8 mouse cellular contexts compared by ENCODE assay signal in the genomic region with DNA sequence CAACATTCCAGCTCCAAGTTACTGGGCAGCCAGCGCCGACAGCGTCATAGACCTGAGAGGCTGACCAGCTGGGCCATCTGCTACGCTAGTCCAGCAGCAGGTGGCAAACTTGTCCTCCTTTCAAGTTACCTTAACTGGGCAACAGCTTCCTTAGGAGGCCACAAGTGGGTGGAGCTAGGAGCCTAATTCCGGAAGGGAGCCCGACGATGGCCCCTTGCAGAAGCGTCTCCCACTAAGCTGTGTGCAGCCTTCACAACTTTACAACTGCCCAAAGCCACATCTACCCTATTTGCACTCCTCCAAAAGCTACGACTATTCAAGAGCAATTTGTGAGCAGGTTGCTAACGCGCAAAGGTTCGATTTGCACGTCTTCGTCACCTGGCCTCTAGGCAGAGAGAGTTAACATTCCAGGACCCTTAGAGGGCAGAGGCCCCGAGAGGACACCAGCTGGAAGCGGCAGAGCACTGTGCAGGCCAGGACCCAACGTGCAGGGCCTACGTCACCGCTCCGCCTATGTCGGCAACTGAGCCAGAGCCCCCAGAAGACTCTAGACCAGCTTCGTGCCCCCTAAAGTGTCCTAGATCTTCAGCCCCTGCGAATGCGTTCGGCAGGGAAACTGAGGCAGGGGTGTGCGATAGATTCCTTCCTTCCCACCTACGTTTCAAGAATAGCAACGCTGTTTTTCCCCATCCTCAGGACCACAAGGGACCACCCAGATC. TPM values are rescaled to one million over a fixed set of nuclear protein-coding genes. Genes with fewer than 3 reads are reported as not detected.
DNase-seq lines count a peak whose midpoint lies in the region; ATAC-seq and TF ChIP-seq lines count a peak whose summit lies in the region.

No protein-coding gene starts in this region.

- H3K9me3 ChIP-seq in lung, postnatal 0 days (ENCODE audit: low read length), result no peaks in the 10 kb centered on the region

- peak; percentile 48 for TF ChIP-seq EP300 in heart, adult 2 months (IDR thresholded peaks at IDR 0.05; ENCODE audit: insufficient read depth, low read depth, low read length)
- TF ChIP-seq EP300 in lung, postnatal 0 days (IDR thresholded peaks at IDR 0.05), result no peak

- H3K4me2 ChIP-seq in lung, postnatal 0 days (replicated peaks; ENCODE audit: low read depth, low read length), result peak overlapping the region; percentile 69

- intact Hi-C loops in heart, adult 2 months (cut with DNase I), result loop anchor here (1.0 to 2.0 kb wide), 2 partner anchors 22 to 33 kb away; a partner anchor contains a TSS

- peak; percentile 25 for ATAC-seq in lung, postnatal 0 days
- no peak for ATAC-seq in inflammation-experienced regulatory T-cells, adult 6 months

- peak overlapping the region; percentile 71 for H3K9ac ChIP-seq in heart, adult 2 months (ENCODE audit: low read depth, low read length)
- H3K9ac ChIP-seq in lung, postnatal 0 days (replicated peaks; ENCODE audit: low read depth), result peak overlapping the region; percentile 100

- H3K36me3 ChIP-seq in heart, adult 2 months (ENCODE audit: control insufficient read depth, insufficient read depth, low read length), result peaks cover 6% of the 10 kb centered on the region; the same call in 1 of the 2 replicates
- H3K36me3 ChIP-seq in lung, postnatal 0 days (ENCODE audit: insufficient read depth, low read length), result peaks cover 7% of the 10 kb centered on the region; the same call in 1 of the 2 replicates

- peaks cover 18% of the 10 kb centered on the region for H3K4me1 ChIP-seq in heart, adult 2 months (ENCODE audit: control insufficient read depth, insufficient read depth, low read length)
- 0 out of 2 replicates have a peak, but pooled peaks cover 8% of the 10 kb centered on the region for H3K4me1 ChIP-seq in lung, postnatal 0 days (ENCODE audit: insufficient read depth, low read depth, low read length)

- H3K27ac ChIP-seq in heart, adult 2 months, result peak overlapping the region; percentile 100
- peak overlapping the region; percentile 100 for H3K27ac ChIP-seq in lung, postnatal 0 days (ENCODE audit: low read length)

- no peaks in the 10 kb centered on the region for H3K27me3 ChIP-seq in heart, adult 2 months (ENCODE audit: control insufficient read depth, insufficient read depth, low read length)
- no peaks in the 10 kb centered on the region for H3K27me3 ChIP-seq in lung, postnatal 0 days (replicated peaks; ENCODE audit: insufficient read depth, low read length)

- H3K79me2 ChIP-seq in heart, adult 2 months (replicated peaks; ENCODE audit: control insufficient read depth, insufficient read depth, low read length), result peaks cover 2% of the 10 kb centered on the region

- peak; percentile 29 to 36 for DNase-seq in CD8-positive naive resting alpha-beta T cell, adult 2 months (ENCODE audit: low read depth in 2 of 2, low spot score in 2 of 2)
- DNase-seq in ZHBTc4 (ENCODE audit: low read depth, low spot score), result peak; percentile 75
- DNase-seq in embryo, embryonic 10.5 days (ENCODE audit: low spot score), result peak; percentile 72
- peak; percentile 69 to 76 for DNase-seq in heart, adult 2 months
- DNase-seq in kidney, adult 8-10 months, result peak; percentile 86 to 89
- DNase-seq in lung, postnatal 0 days (ENCODE audit: low spot score), result peak; percentile 91
- DNase-seq in ovary, postnatal 14 days (ENCODE audit: low spot score), result peak; percentile 53

- TF ChIP-seq POLR2A in heart, adult 2 months (IDR thresholded peaks at IDR 0.05; ENCODE audit: insufficient read depth, low read depth, low read length), result peak; percentile 69

- peak overlapping the region; percentile 100 for H3K4me3 ChIP-seq in heart, adult 2 months
- peak overlapping the region; percentile 100 for H3K4me3 ChIP-seq in lung, postnatal 0 days (ENCODE audit: low read depth, low read length)

- TF ChIP-seq CTCF in heart, adult 2 months (IDR thresholded peaks at IDR 0.05), result peak; percentile 52
- peak; percentile 53 for TF ChIP-seq CTCF in lung, postnatal 0 days (IDR thresholded peaks at IDR 0.05)

- WGBS in heart, adult 2 months, result 2% methylated on average over 28 of the region's 28 CpGs
- under 1% methylated on average over 28 of the region's 28 CpGs for WGBS in lung, postnatal 0 days

RNA-seq across cellular contexts. Expression of a gene that starts 0.4 kb away (rescaled TPM):
- total RNA-seq in heart, adult 2 months (2021), result 10 to 100 TPM; 25.7 to 31.8 TPM
- 18.4 and 20.8 TPM in 2 replicates for polyA plus RNA-seq in heart, adult 2 months (2012; rRNA removed)
- polyA plus RNA-seq in lung, postnatal 0 days (2015; fragmentation: Nextera tagmentation; extraction: Ambion mirVana), result 60.9 and 71.3 TPM in 2 replicates
- 100 to 1,000 TPM; 110 to 126 (median 112) TPM for polyA plus RNA-seq in inflammation-experienced regulatory T-cells, adult 6 months (2017; shearing (Covaris generic))

RNA-seq across cellular contexts. Expression of a gene that starts 21.2 kb away (rescaled TPM):
- 10 to 100 TPM; 33.8 to 36.1 TPM for total RNA-seq in heart, adult 2 months (2021)
- polyA plus RNA-seq in heart, adult 2 months (2012; rRNA removed), result 57.4 and 71.2 TPM in 2 replicates
- polyA plus RNA-seq in lung, postnatal 0 days (2015; fragmentation: Nextera tagmentation; extraction: Ambion mirVana), result 286 and 314 TPM in 2 replicates
- polyA plus RNA-seq in inflammation-experienced regulatory T-cells, adult 6 months (2017; shearing (Covaris generic)), result 1 to 10 TPM in 2 of 3 experiments, under 1 TPM in 1; 0.50 to 3.0 (median 1.3) TPM

RNA-seq across cellular contexts. Expression of a gene that starts 32.9 kb away (rescaled TPM):
- 1 to 10 TPM; 8.0 to 8.2 TPM for total RNA-seq in heart, adult 2 months (2021)
- polyA plus RNA-seq in heart, adult 2 months (2012; rRNA removed), result 14.0 and 14.3 TPM in 2 replicates
- 5.0 and 5.2 TPM in 2 replicates for polyA plus RNA-seq in lung, postnatal 0 days (2015; fragmentation: Nextera tagmentation; extraction: Ambion mirVana)
- 1 to 10 TPM; 6.2 to 7.4 (median 6.8) TPM for polyA plus RNA-seq in inflammation-experienced regulatory T-cells, adult 6 months (2017; shearing (Covaris generic))

RNA-seq across cellular contexts. Expression of a gene that starts 45.4 kb away (rescaled TPM):
- total RNA-seq in heart, adult 2 months (2021), result 10 to 100 TPM; 47.2 to 49.2 TPM
- polyA plus RNA-seq in heart, adult 2 months (2012; rRNA removed), result 54.2 and 54.8 TPM in 2 replicates
- polyA plus RNA-seq in lung, postnatal 0 days (2015; fragmentation: Nextera tagmentation; extraction: Ambion mirVana), result 5.4 and 6.5 TPM in 2 replicates
- 1 to 10 TPM; 1.0 to 2.7 (median 1.1) TPM for polyA plus RNA-seq in inflammation-experienced regulatory T-cells, adult 6 months (2017; shearing (Covaris generic))

RNA-seq across cellular contexts. Expression of a gene that starts 46.0 kb away (rescaled TPM):
- total RNA-seq in heart, adult 2 months (2021), result 10 to 100 TPM; 94.3 to 99.8 TPM
- 200 and 232 TPM in 2 replicates for polyA plus RNA-seq in heart, adult 2 months (2012; rRNA removed)
- polyA plus RNA-seq in lung, postnatal 0 days (2015; fragmentation: Nextera tagmentation; extraction: Ambion mirVana), result 146 and 147 TPM in 2 replicates
- 100 to 1,000 TPM; 206 to 247 (median 207) TPM for polyA plus RNA-seq in inflammation-experienced regulatory T-cells, adult 6 months (2017; shearing (Covaris generic))

Comparison
In these comparisons a context has a peak if more than half of its experiments do, and no peak if none do; other contexts are left out.
1. DNase-seq: peak in every context shown above with its lines; median percentile 91 in lung, postnatal 0 days; 88 in kidney, adult 8-10 months; 75 in ZHBTc4; 72 in heart, adult 2 months; 72 in embryo, embryonic 10.5 days; 53 in ovary, postnatal 14 days; 32 in CD8-positive naive resting alpha-beta T cell, adult 2 months.
2. RNA of a gene that starts 21.2 kb away (polyA plus RNA-seq): 286 to 314 TPM in lung, postnatal 0 days and 57.4 to 71.2 TPM in heart, adult 2 months; 0.50 to 3.0 TPM in inflammation-experienced regulatory T-cells, adult 6 months; every median in the first group is over 10 times any median in the second.